Mouse (Mus musculus) ES-E14 (cell line): ENCODE measurements around the gene Nmnat2. TPM values are rescaled to one million over a fixed set of nuclear protein-coding genes. Genes with fewer than 3 reads are reported as not detected.
A peak's percentile ranks its signal among the peaks of the same experiment; 100 is the strongest.

Experiments used
- DNase-seq: peaks from one replicate; pipeline ENCODE4 v3.0.0-alpha.2; 2013; ENCODE audit warnings: low read depth, low spot score
- H3K27ac ChIP-seq: 2 replicates; pipeline ENCODE4 v1.5.1; 2012; ENCODE audit warnings: low read depth, mild to moderate bottlenecking, low read length, moderate library complexity, mixed read lengths; ENCODE audit not compliant: poor library complexity, insufficient read depth, severe bottlenecking
- H3K36me3 ChIP-seq: 2 replicates; pipeline ENCODE4 v1.6.1; 2012; ENCODE audit warnings: mild to moderate bottlenecking, low read length, moderate library complexity, mixed read lengths; ENCODE audit not compliant: control insufficient read depth, poor library complexity, insufficient read depth, severe bottlenecking
- H3K4me1 ChIP-seq, 2 experiments: fragments of 150-350 bp in 1 of 2; sonication (generic) in 1 of 2; 2 replicates each; pipeline ENCODE4 v1.6.1; 2012; ENCODE audit warnings: low read length in 2 of 2, mild to moderate bottlenecking in 1 of 2, mixed read lengths in 1 of 2; ENCODE audit not compliant: control insufficient read depth in 2 of 2, insufficient read depth in 2 of 2, poor library complexity in 1 of 2
- H3K4me3 ChIP-seq, 2 experiments: fragments of 150-350 bp in 1 of 2; sonication (generic) in 1 of 2; 2 replicates each; pipeline ENCODE4 v1.5.1; 2012; ENCODE audit warnings: low read length in 2 of 2, low read depth in 1 of 2, mild to moderate bottlenecking in 1 of 2, mixed read lengths in 1 of 2; ENCODE audit not compliant: insufficient read depth in 1 of 2, poor library complexity in 1 of 2, severe bottlenecking in 1 of 2
- H3K9ac ChIP-seq: 2 replicates; pipeline ENCODE4 v1.6.1; 2012; ENCODE audit warnings: low read depth, mild to moderate bottlenecking, low read length, mixed read lengths; ENCODE audit not compliant: poor library complexity, insufficient read depth, severe bottlenecking
- H3K9me3 ChIP-seq: fragments of 150-350 bp; sonication (generic); 2 replicates; pipeline ENCODE4 v1.6.1; 2012; ENCODE audit warnings: low read depth, mild to moderate bottlenecking, low read length; ENCODE audit not compliant: control insufficient read depth, insufficient read depth
- CHD2 ChIP-seq: IDR thresholded peaks from 2 replicates; pipeline ENCODE4 v1.6.1; 2014; ENCODE audit warnings: mild to moderate bottlenecking, low read depth, low read length, inconsistent platforms
- HCFC1 ChIP-seq: IDR thresholded peaks from 2 replicates; pipeline ENCODE4 v1.6.1; 2012; ENCODE audit warnings: low read length, inconsistent platforms, borderline replicate concordance; ENCODE audit not compliant: insufficient read depth
- MAFK ChIP-seq: IDR thresholded peaks from 2 replicates; pipeline ENCODE4 v1.6.1; 2014; ENCODE audit warnings: mild to moderate bottlenecking, low read depth, low read length, inconsistent platforms; ENCODE audit not compliant: insufficient read depth
- ZC3H11A ChIP-seq: IDR thresholded peaks from 2 replicates; pipeline ENCODE4 v1.6.1; 2012; ENCODE audit warnings: low read depth, mild to moderate bottlenecking, inconsistent platforms, low read length, borderline replicate concordance
- ZNF384 ChIP-seq: IDR thresholded peaks from 2 replicates; pipeline ENCODE4 v1.6.1; 2012; ENCODE audit warnings: low read depth, low read length, inconsistent platforms
- in situ Hi-C, 2 experiments: fragments of 600-800 bp; cut with MboI; formaldehyde crosslinking; loops; one replicate each; pipeline ENCODE4 v1.15.1; 2025; ENCODE audit warnings: low sequenced_read_pairs in 2 of 2, inconsistent platforms in 1 of 2; ENCODE audit not compliant: unreplicated experiment in 2 of 2
- total RNA-seq: library from RNA; depleted of rRNA; stranded (reverse); fragments of 300-350 nt; gene quantifications from 2 replicates; pipeline ENCODE4 v1.2.3, GENCODE M21; 2012

Gene Nmnat2
- total RNA-seq, 1 experiment: 24.8 TPM

DNA sequence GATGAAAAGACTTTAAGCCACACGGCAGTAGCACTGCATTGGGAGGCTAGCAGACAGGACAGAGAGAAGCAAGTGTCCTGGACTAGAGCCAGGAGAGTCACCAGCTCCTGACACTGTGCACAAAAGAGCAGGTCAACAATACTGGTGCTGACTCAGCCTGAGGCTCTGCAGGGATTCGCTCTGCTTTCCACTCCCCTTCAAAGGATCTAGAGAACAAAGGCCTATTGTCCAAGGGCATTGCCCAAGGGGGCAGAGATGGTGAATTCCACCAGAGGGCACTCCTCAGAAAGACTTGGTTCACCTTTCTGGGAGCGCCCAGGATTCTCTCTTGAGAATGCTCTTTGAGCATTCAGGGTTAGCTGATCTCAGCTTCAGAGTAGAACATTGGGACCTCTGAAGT lies 85.3 kb downstream of the Nmnat2 start:
- no peak overlapping the region for H3K4me3 ChIP-seq
- peaks cover 3 to 16% of the 10 kb centered on the region in 2 experiments; a peak in 3 of 4 replicates for H3K4me1 ChIP-seq
- no peak for TF ChIP-seq ZC3H11A
- peak; percentile 96 for TF ChIP-seq MAFK
- no peaks in the 10 kb centered on the region for H3K36me3 ChIP-seq
- H3K27ac ChIP-seq: peak overlapping the region; percentile 20; the same call in 1 of the 2 replicates
- H3K9ac ChIP-seq: no peak overlapping the region
- no peaks in the 10 kb centered on the region for H3K9me3 ChIP-seq
- DNase-seq: peak; percentile 70
- in situ Hi-C loops: no loop called here

- no peak for DNase-seq
- TF ChIP-seq ZC3H11A: no peak
- no peak for TF ChIP-seq HCFC1
- TF ChIP-seq MAFK: no peak
- H3K36me3 ChIP-seq: no peaks in the 10 kb centered on the region
- no peak overlapping the region for H3K27ac ChIP-seq
- no peaks in the 10 kb centered on the region for H3K9me3 ChIP-seq
- H3K4me3 ChIP-seq: no peak overlapping the region
- H3K4me1 ChIP-seq: peaks cover 1 to 13% of the 10 kb centered on the region in 2 experiments; a peak in 3 of 4 replicates
- H3K9ac ChIP-seq: no peak overlapping the region
- in situ Hi-C loops: no loop called here
Measured at GRCm38 (mm10) chr1:153041046-153041445, 86.3 kb downstream of the Nmnat2 start.

DNA sequence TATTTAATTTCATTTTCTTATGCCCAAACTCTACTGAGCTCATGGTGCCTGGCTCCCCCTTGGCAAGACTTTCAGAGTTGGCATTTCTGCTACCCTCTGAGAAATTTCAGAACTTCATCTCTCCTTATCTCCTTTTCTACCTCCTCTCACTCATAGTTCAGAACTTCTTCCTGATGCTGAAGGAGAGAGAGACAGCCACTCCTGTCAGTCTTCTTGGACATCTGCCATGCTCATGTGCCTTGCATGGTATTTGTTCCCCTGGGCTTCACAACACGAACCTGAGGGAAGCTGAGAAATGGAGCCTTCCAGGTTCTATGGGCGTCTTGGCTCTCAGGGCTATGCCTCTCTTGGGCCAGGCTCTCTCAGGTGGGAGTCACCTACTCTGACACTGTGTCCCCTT lies 87.5 kb downstream of the Nmnat2 start:
- no peak for DNase-seq
- peaks cover 6 to 14% of the 10 kb centered on the region in 2 experiments for H3K4me1 ChIP-seq
- H3K9ac ChIP-seq: no peak overlapping the region
- H3K36me3 ChIP-seq: no peaks in the 10 kb centered on the region
- H3K4me3 ChIP-seq: no peak overlapping the region
- in situ Hi-C loops: no loop called here
- H3K27ac ChIP-seq: no peak overlapping the region
- no peaks in the 10 kb centered on the region for H3K9me3 ChIP-seq
- TF ChIP-seq ZC3H11A (no peak), CHD2 (no peak), MAFK (no peak), ZNF384 (no peak), HCFC1 (no peak)

DNA sequence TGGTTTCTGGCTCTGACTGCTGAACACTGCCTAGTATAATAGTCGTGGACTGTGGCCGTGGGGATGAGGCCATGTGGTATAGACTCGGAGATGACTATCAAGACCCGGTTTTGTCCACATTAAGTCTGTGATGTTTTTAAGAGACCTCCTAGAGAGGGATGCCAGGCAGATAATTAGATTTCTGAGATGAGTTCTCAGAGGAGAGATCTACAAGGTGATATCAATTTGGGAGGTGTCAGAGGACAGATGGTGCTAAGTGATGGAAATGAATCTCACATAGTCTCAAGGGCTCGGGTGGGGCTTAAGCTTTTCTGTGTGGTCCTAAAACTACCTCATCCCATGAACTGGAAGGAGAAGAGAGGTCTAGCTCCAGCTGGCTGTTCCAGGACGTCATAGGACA lies 88.5 kb downstream of the Nmnat2 start:
- TF ChIP-seq ZNF384: no peak
- TF ChIP-seq ZC3H11A: no peak
- no peak for TF ChIP-seq CHD2
- no peak for TF ChIP-seq MAFK
- no peak for TF ChIP-seq HCFC1
- H3K9me3 ChIP-seq: no peaks in the 10 kb centered on the region
- no peak overlapping the region for H3K27ac ChIP-seq
- H3K9ac ChIP-seq: no peak overlapping the region
- no peak for DNase-seq
- H3K4me3 ChIP-seq: no peak overlapping the region
- in situ Hi-C loops: no loop called here
- no peaks in the 10 kb centered on the region for H3K36me3 ChIP-seq
- peaks cover 6 to 17% of the 10 kb centered on the region in 2 experiments for H3K4me1 ChIP-seq

DNA sequence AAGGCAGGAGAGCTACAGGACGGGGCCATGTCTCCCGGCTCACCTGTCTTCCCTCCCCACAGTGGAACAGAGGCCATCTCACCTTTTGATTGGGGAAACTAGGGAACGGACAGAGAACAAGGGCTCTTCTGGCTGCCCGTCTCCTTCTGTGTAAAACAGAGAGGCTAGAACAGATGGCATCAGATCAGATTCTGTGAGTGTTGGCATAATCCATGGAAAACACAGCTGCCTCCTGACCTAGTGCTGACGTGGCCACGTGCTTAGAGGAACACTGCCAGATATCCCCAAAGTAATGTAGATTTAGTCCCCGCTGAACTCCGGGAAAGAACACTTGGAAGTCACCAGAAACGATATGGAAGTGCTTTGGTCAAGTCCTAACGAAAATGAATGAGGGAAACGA lies 90.6 kb downstream of the Nmnat2 start:
- H3K9ac ChIP-seq: no peak overlapping the region
- TF ChIP-seq MAFK: no peak
- no peak for TF ChIP-seq ZNF384
- TF ChIP-seq HCFC1: no peak
- no peaks in the 10 kb centered on the region for H3K36me3 ChIP-seq
- H3K27ac ChIP-seq: no peak overlapping the region
- peaks cover 6 to 19% of the 10 kb centered on the region in 2 experiments for H3K4me1 ChIP-seq
- H3K9me3 ChIP-seq: no peaks in the 10 kb centered on the region
- no peak for DNase-seq
- in situ Hi-C loops: no loop called here
- no peak overlapping the region for H3K4me3 ChIP-seq
